Mouse (Mus musculus) neural tube, embryonic 12.5 days (tissue): Measurements from ENCODE around the gene Gm17660. TPM values are rescaled to one million over a fixed set of nuclear protein-coding genes. Genes with fewer than 3 reads are reported as not detected.
A peak's percentile ranks its signal among the peaks of the same experiment; 100 is the strongest.

Experiments used
- ATAC-seq: fragments of 200-750 bp; cut with Nextera tagmentation; 2 replicates; pipeline ENCODE4 v1.8.0; 2017; ENCODE audit warnings: low read depth, mild to moderate bottlenecking, moderate TSS enrichment, moderate library complexity; ENCODE audit not compliant: low FRiP score
- H3K27ac ChIP-seq: fragments of 300-500 bp; sonication (generic); 2 replicates; pipeline ENCODE4 v1.5.1; 2016
- H3K27me3 ChIP-seq: fragments of 300-500 bp; sonication (generic); replicated peaks from 2 replicates; pipeline ENCODE4 v1.6.1; 2016; ENCODE audit warnings: mild to moderate bottlenecking
- H3K36me3 ChIP-seq: fragments of 300-500 bp; sonication (generic); 2 replicates; pipeline ENCODE4 v1.6.1; 2016; ENCODE audit warnings: mild to moderate bottlenecking
- H3K4me1 ChIP-seq: fragments of 300-500 bp; sonication (generic); 2 replicates; pipeline ENCODE4 v1.6.1; 2016
- H3K4me2 ChIP-seq: fragments of 300-500 bp; sonication (generic); replicated peaks from 2 replicates; pipeline ENCODE4 v1.6.1; 2016; ENCODE audit warnings: mild to moderate bottlenecking
- H3K4me3 ChIP-seq: fragments of 300-500 bp; sonication (generic); 2 replicates; pipeline ENCODE4 v1.5.1; 2016
- H3K9ac ChIP-seq: fragments of 300-500 bp; sonication (generic); 2 replicates; pipeline ENCODE4 v1.6.1; 2016; ENCODE audit warnings: mild to moderate bottlenecking
- H3K9me3 ChIP-seq: fragments of 300-500 bp; sonication (generic); 2 replicates; pipeline ENCODE4 v1.6.1; 2016; ENCODE audit warnings: mild to moderate bottlenecking
- WGBS: fragments of 180-500 bp; shearing (Covaris S2); methylation state at CpG from one replicate; pipeline ENCODE4 v1.1.7; 2016; 5-methylcytosine and 5-hydroxymethylcytosine counted together
- polyA plus RNA-seq: library from polyadenylated mRNA; unstranded; fragments of >200 nt; fragmentation: Nextera tagmentation; extraction: Ambion mirVana; gene quantifications from 2 replicates; pipeline ENCODE4 v1.2.1, GENCODE M21; 2016

Gm17660 gene
- not detected in 2 replicates for polyA plus RNA-seq

GRCm38 (mm10) chr5:104077508-104077907 lies at the start of gene Gm17660:
TSS of gene Gm17660 (minus strand) at chr5:104077608.
- no peak for ATAC-seq
- H3K4me1 ChIP-seq, result peaks cover 4% of the 10 kb centered on the region
- no peaks in the 10 kb centered on the region for H3K36me3 ChIP-seq
- H3K9me3 ChIP-seq, result no peaks in the 10 kb centered on the region
- H3K27ac ChIP-seq, result no peak within 1 kb of the TSS
- WGBS, result 96% methylated on average over 7 of the region's 7 CpGs
- H3K27me3 ChIP-seq, result no peaks in the 10 kb centered on the region
- H3K9ac ChIP-seq, result no peak within 1 kb of the TSS
- no peak within 1 kb of the TSS for H3K4me3 ChIP-seq
- H3K4me2 ChIP-seq, result no peak within 1 kb of the TSS

- H3K4me1 ChIP-seq, result 0 out of 2 replicates have a peak, but pooled peaks cover 5% of the 10 kb centered on the region
- H3K27ac ChIP-seq, result no peak overlapping the region
- H3K27me3 ChIP-seq, result no peaks in the 10 kb centered on the region
- no peak overlapping the region for H3K4me2 ChIP-seq
- H3K9ac ChIP-seq, result no peak overlapping the region
- 89% methylated on average over 12 of the region's 12 CpGs for WGBS
- no peak for ATAC-seq
- H3K36me3 ChIP-seq, result no peaks in the 10 kb centered on the region
- no peaks in the 10 kb centered on the region for H3K9me3 ChIP-seq
- H3K4me3 ChIP-seq, result no peak overlapping the region
Observed at GRCm38 (mm10) chr5:104126561-104127320, 49.3 kb upstream of the Gm17660 start.

GRCm38 (mm10) chr5:104124016-104124658 lies 46.7 kb upstream of the Gm17660 start:
- 0 out of 2 replicates have a peak, but pooled peaks cover 5% of the 10 kb centered on the region for H3K4me1 ChIP-seq
- H3K9me3 ChIP-seq, result no peaks in the 10 kb centered on the region
- no peaks in the 10 kb centered on the region for H3K36me3 ChIP-seq
- no peak overlapping the region for H3K9ac ChIP-seq
- 82% methylated on average over 6 of the region's 6 CpGs for WGBS
- no peak overlapping the region for H3K4me3 ChIP-seq
- no peak overlapping the region for H3K27ac ChIP-seq
- H3K4me2 ChIP-seq, result no peak overlapping the region
- no peaks in the 10 kb centered on the region for H3K27me3 ChIP-seq
- no peak for ATAC-seq

GRCm38 (mm10) chr5:104115890-104116289 lies 38.5 kb upstream of the Gm17660 start:
- no peaks in the 10 kb centered on the region for H3K27me3 ChIP-seq
- H3K4me1 ChIP-seq, result peaks cover 41% of the 10 kb centered on the region
- no peak overlapping the region for H3K4me3 ChIP-seq
- WGBS, result 74% methylated on average over 4 of the region's 4 CpGs
- no peaks in the 10 kb centered on the region for H3K9me3 ChIP-seq
- H3K36me3 ChIP-seq, result no peaks in the 10 kb centered on the region
- ATAC-seq, result no peak
- H3K4me2 ChIP-seq, result no peak overlapping the region
- H3K27ac ChIP-seq, result no peak overlapping the region
- no peak overlapping the region for H3K9ac ChIP-seq

DNA sequence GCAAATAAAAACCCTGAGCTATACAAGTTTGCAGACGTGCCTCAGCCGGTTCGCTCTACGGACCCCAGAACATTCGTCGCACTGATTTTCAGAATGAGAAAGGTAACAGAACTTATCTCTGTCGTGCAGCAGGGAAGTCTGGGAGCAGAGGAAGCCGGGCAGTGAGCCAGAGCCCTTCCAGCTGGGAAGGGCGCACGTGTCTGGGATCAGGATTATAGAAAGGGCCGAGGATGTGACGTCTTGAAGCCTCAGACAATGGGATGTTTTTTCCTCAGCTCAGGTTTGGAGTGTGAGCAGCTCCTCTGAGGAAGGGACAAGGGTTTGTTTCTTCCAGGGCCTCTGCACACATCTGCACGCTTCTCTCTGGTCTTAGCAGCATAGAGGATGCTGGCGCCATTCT lies 37.7 kb upstream of the Gm17660 start:
- Histone ChIP-seq H3K4me3 (no peak overlapping the region), H3K36me3 (no peaks in the 10 kb centered on the region), H3K27me3 (no peaks in the 10 kb centered on the region), H3K27ac (no peak overlapping the region), H3K9ac (no peak overlapping the region), H3K4me2 (no peak overlapping the region), H3K9me3 (no peaks in the 10 kb centered on the region), H3K4me1 (peaks cover 47% of the 10 kb centered on the region)
- no peak for ATAC-seq
- 68% methylated on average over 14 of the region's 14 CpGs for WGBS

GRCm38 (mm10) chr5:104113491-104114172 lies 36.2 kb upstream of the Gm17660 start, which contains the start of gene Sparcl1:
TSS of gene Sparcl1 (minus strand) at chr5:104113733.
- peaks cover 61% of the 10 kb centered on the region for H3K4me1 ChIP-seq
- WGBS, result 7% methylated on average over 15 of the region's 15 CpGs

GRCm38 (mm10) chr5:104112511-104112910 lies 35.1 kb upstream of the Gm17660 start:
- Histone ChIP-seq H3K4me2 (peak overlapping the region; percentile 54), H3K9ac (peak overlapping the region; percentile 45; the same call in 1 of the 2 replicates), H3K27ac (peak overlapping the region; percentile 58; the same call in 1 of the 2 replicates), H3K9me3 (no peaks in the 10 kb centered on the region), H3K27me3 (no peaks in the 10 kb centered on the region), H3K4me3 (0 out of 2 replicates have a peak overlapping the region, but pooled peaks have one; percentile 7), H3K36me3 (no peaks in the 10 kb centered on the region), H3K4me1 (peaks cover 70% of the 10 kb centered on the region)
- WGBS, result 2% methylated on average over 5 of the region's 5 CpGs
- ATAC-seq, result no peak

More at GRCm38 (mm10) chr5:104113491-104114172, 36.2 kb upstream of the Gm17660 start, which contains the start of gene Sparcl1:
- Histone ChIP-seq H3K9me3 (no peaks in the 10 kb centered on the region), H3K27ac (peak within 1 kb of the TSS; percentile 58), H3K9ac (peak within 1 kb of the TSS; percentile 45), H3K4me3 (peak within 1 kb of the TSS; percentile 13), H3K27me3 (no peaks in the 10 kb centered on the region), H3K4me2 (peak within 1 kb of the TSS; percentile 54), H3K36me3 (no peaks in the 10 kb centered on the region)
- no peak for ATAC-seq

DNA sequence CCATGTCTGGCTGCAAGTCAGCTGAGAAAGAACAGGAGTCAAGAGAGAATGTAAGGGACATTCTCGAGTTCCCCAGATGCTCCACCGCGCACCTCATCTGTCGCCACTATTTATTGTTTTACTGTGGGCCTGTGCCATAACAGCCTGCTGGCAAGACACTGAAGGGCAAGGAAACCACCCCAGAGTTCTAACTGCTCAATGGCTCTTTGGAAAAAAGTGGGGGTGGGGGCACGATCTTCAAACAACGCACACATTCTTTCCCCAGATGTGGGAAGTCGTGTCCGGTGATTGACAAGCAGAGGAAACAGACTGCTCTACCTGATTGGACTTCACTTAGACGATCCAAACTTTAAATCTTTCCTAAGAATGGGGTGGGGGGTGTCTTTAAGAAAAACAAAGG lies 34.6 kb upstream of the Gm17660 start:
- H3K9me3 ChIP-seq, result no peaks in the 10 kb centered on the region
- H3K4me1 ChIP-seq, result peaks cover 71% of the 10 kb centered on the region
- 2% methylated on average over 9 of the region's 9 CpGs for WGBS
- peak overlapping the region; percentile 54 for H3K4me2 ChIP-seq
- H3K4me3 ChIP-seq, result no peak overlapping the region
- H3K27ac ChIP-seq, result no peak overlapping the region
- H3K9ac ChIP-seq, result no peak overlapping the region
- H3K27me3 ChIP-seq, result no peaks in the 10 kb centered on the region
- no peak for ATAC-seq
- H3K36me3 ChIP-seq, result no peaks in the 10 kb centered on the region

DNA sequence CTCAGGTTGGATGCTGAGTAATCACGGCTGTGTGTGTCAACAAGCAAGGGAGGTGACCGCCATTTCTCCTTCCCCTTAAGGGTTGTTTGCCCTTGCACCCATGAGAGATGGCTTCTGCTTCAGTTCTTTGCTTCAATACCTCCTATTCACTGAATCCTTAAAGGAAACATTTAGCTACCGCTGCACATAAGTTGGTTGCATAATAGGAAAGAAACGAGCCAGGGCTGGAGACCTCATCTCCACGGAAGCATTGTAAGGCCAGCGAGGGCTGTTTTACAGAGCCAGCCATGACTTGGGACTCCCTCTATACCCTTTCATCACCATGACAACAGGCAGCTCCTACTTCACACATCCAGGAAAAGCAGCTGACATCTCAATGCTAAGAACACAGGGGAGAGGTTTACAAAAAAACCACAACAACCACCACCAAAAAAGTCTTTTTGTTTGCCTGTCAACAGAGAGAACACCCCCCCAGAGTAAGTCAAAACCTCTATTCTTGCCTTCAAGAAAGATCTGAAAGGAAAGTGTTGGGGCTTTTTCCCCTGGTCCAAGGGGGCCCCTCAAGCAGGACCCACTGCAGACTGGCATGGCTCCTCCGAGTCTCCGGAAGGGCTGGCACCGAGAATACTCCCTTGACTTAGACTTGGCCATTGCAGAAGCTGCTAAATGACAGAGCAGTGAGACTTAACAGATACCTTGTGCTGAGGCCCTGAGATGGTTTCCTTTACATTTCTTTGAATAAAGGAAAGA lies 32.9 kb upstream of the Gm17660 start:
- WGBS, result 4% methylated on average over 9 of the region's 9 CpGs
- peaks cover 75% of the 10 kb centered on the region for H3K4me1 ChIP-seq
- H3K4me2 ChIP-seq, result peak overlapping the region; percentile 54
- H3K9me3 ChIP-seq, result no peaks in the 10 kb centered on the region
- H3K36me3 ChIP-seq, result no peaks in the 10 kb centered on the region
- no peak overlapping the region for H3K4me3 ChIP-seq
- no peaks in the 10 kb centered on the region for H3K27me3 ChIP-seq
- no peak overlapping the region for H3K9ac ChIP-seq
- peak overlapping the region; percentile 67 for H3K27ac ChIP-seq
- ATAC-seq, result peak; percentile 77

DNA sequence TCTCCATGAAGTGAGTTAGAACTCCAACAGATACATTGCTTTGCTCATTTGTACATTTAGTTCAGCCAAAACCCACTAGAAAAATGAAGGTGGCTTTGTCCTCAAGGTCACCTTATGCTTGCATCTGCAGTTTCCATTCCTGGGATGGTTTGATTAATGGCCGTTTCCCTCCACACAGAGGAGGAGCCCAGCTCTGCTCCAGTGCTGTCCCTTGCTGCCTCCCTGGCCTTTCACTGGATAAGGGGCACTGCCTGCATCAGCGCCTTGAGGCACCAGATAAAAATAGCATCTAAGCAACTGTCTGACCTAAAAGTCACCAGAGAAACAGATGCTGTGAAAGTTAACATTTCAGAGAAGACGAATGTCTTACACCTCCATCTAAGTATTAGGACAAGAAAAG lies 32.1 kb upstream of the Gm17660 start:
- Histone ChIP-seq H3K9me3 (no peaks in the 10 kb centered on the region), H3K4me3 (no peak overlapping the region)
- 13% methylated on average over 3 of the region's 3 CpGs for WGBS

GRCm38 (mm10) chr5:104108879-104109369 lies 31.5 kb upstream of the Gm17660 start:
- WGBS, result 12% methylated on average over 18 of the region's 18 CpGs
- H3K27me3 ChIP-seq, result no peaks in the 10 kb centered on the region

More for the DNA sequence above, 32.1 kb upstream of the Gm17660 start:
- Histone ChIP-seq H3K4me1 (peaks cover 69% of the 10 kb centered on the region), H3K9ac (no peak overlapping the region), H3K4me2 (peak overlapping the region; percentile 51), H3K27ac (peak overlapping the region; percentile 60; the same call in 1 of the 2 replicates), H3K27me3 (no peaks in the 10 kb centered on the region), H3K36me3 (no peaks in the 10 kb centered on the region)
- ATAC-seq, result peak; percentile 57

More at GRCm38 (mm10) chr5:104108879-104109369, 31.5 kb upstream of the Gm17660 start:
- Histone ChIP-seq H3K4me2 (peak overlapping the region; percentile 51), H3K4me1 (peaks cover 66% of the 10 kb centered on the region), H3K9me3 (no peaks in the 10 kb centered on the region), H3K4me3 (no peak overlapping the region), H3K36me3 (no peaks in the 10 kb centered on the region), H3K9ac (no peak overlapping the region), H3K27ac (peak overlapping the region; percentile 60)
- ATAC-seq, result peak; percentile 64
